Mouse (Mus musculus): ENCODE measurements around the gene Rftn2. TPM values are rescaled to one million over a fixed set of nuclear protein-coding genes. Genes with fewer than 3 reads are reported as not detected.

Gene Rftn2
- polyA plus RNA-seq, 1 experiment: 41.0 TPM

GRCm38 (mm10) chr1:55210202-55210965 lies 16.2 kb downstream of the Rftn2 start:
- Histone ChIP-seq H3K79me2 (ENCODE audit: control insufficient read depth, insufficient read depth) (peaks cover 4% of the 10 kb centered on the region), H3K36me3 (ENCODE audit: control insufficient read depth, insufficient read depth) (peaks cover 14% of the 10 kb centered on the region), H3K27me3 (ENCODE audit: control insufficient read depth, insufficient read depth, insufficient read length) (no peaks in the 10 kb centered on the region), H3K4me2 (ENCODE audit: low read depth) (no peak overlapping the region), H3ac (ENCODE audit: control insufficient read depth, insufficient read length) (no peak overlapping the region), H3K4me3 (no peak overlapping the region)
- TF ChIP-seq E2F4 (IDR thresholded peaks at IDR 0.05; ENCODE audit: insufficient read depth) (no peak), USF1 (IDR thresholded peaks at IDR 0.05; ENCODE audit: low read depth) (no peak), MAX (IDR thresholded peaks at IDR 0.05; ENCODE audit: low read depth) (no peak), MYOD1 (IDR thresholded peaks at IDR 0.05; ENCODE audit: control insufficient read depth in 1 of 3, insufficient read length in 2 of 3, low read depth in 2 of 3) (no peak), REST (IDR thresholded peaks at IDR 0.05; ENCODE audit: insufficient read depth, insufficient read length) (no peak)

GRCm38 (mm10) chr1:55208500-55209140 lies 18.0 kb downstream of the Rftn2 start:
- no peak overlapping the region for H3K4me2 ChIP-seq (ENCODE audit: low read depth)
- H3K79me2 ChIP-seq (ENCODE audit: control insufficient read depth, insufficient read depth): no peaks in the 10 kb centered on the region
- H3K4me3 ChIP-seq: no peak overlapping the region
- no peak overlapping the region for H3ac ChIP-seq (ENCODE audit: control insufficient read depth, insufficient read length)
- no peaks in the 10 kb centered on the region for H3K27me3 ChIP-seq (ENCODE audit: control insufficient read depth, insufficient read depth, insufficient read length)
- peaks cover 14% of the 10 kb centered on the region for H3K36me3 ChIP-seq (ENCODE audit: control insufficient read depth, insufficient read depth)
- TF ChIP-seq POLR2AphosphoS2 (IDR thresholded peaks at IDR 0.05; ENCODE audit: insufficient read length, low read depth): no peak
- TF ChIP-seq REST (IDR thresholded peaks at IDR 0.05; ENCODE audit: insufficient read depth, insufficient read length): no peak
- TF ChIP-seq MAX (IDR thresholded peaks at IDR 0.05; ENCODE audit: low read depth): no peak

- Histone ChIP-seq H3K4me2 (ENCODE audit: low read depth) (no peak overlapping the region), H3ac (ENCODE audit: control insufficient read depth, insufficient read length) (no peak overlapping the region), H3K27me3 (ENCODE audit: control insufficient read depth, insufficient read depth, insufficient read length) (no peaks in the 10 kb centered on the region), H3K79me2 (ENCODE audit: control insufficient read depth, insufficient read depth) (no peaks in the 10 kb centered on the region), H3K4me3 (no peak overlapping the region), H3K36me3 (ENCODE audit: control insufficient read depth, insufficient read depth) (peaks cover 14% of the 10 kb centered on the region)
- TF ChIP-seq TCF3 (IDR thresholded peaks at IDR 0.05; ENCODE audit: insufficient read length, low read depth): no peak
- TF ChIP-seq MAX (IDR thresholded peaks at IDR 0.05; ENCODE audit: low read depth): no peak
- no peak for TF ChIP-seq POLR2A (IDR thresholded peaks at IDR 0.05; ENCODE audit: insufficient read length, low read depth)
- no peak for TF ChIP-seq TCF12 (IDR thresholded peaks at IDR 0.05; ENCODE audit: insufficient read depth, poor library complexity, severe bottlenecking)
- TF ChIP-seq SRF (IDR thresholded peaks at IDR 0.05; ENCODE audit: control insufficient read depth, insufficient read length, low read depth): no peak
- no peak for TF ChIP-seq REST (IDR thresholded peaks at IDR 0.05; ENCODE audit: insufficient read depth, insufficient read length)
- no peak for TF ChIP-seq MYOG (IDR thresholded peaks at IDR 0.05; ENCODE audit: control insufficient read depth in 1 of 3, insufficient read depth in 1 of 3, insufficient read length in 2 of 3, low read depth in 2 of 3)
- no peak for TF ChIP-seq CEBPB (IDR thresholded peaks at IDR 0.05; ENCODE audit: insufficient read depth, poor library complexity, severe bottlenecking)
- no peak for TF ChIP-seq POLR2AphosphoS2 (IDR thresholded peaks at IDR 0.05; ENCODE audit: insufficient read length, low read depth)
- no peak for TF ChIP-seq MYOD1 (IDR thresholded peaks at IDR 0.05; ENCODE audit: control insufficient read depth in 1 of 3, insufficient read length in 2 of 3, low read depth in 2 of 3)
- no peak for TF ChIP-seq E2F4 (IDR thresholded peaks at IDR 0.05; ENCODE audit: insufficient read depth)
- TF ChIP-seq USF1 (IDR thresholded peaks at IDR 0.05; ENCODE audit: low read depth): no peak
Measured at GRCm38 (mm10) chr1:55207561-55207960, 19.0 kb downstream of the Rftn2 start.

GRCm38 (mm10) chr1:55205808-55206327 lies 20.7 kb downstream of the Rftn2 start:
- Histone ChIP-seq H3K79me2 (ENCODE audit: control insufficient read depth, insufficient read depth) (no peaks in the 10 kb centered on the region), H3ac (ENCODE audit: control insufficient read depth, insufficient read length) (no peak overlapping the region), H3K4me3 (no peak overlapping the region), H3K4me2 (ENCODE audit: low read depth) (no peak overlapping the region), H3K27me3 (ENCODE audit: control insufficient read depth, insufficient read depth, insufficient read length) (no peaks in the 10 kb centered on the region), H3K36me3 (ENCODE audit: control insufficient read depth, insufficient read depth) (peaks cover 18% of the 10 kb centered on the region)
- TF ChIP-seq MYOD1 (IDR thresholded peaks at IDR 0.05; ENCODE audit: control insufficient read depth in 1 of 3, insufficient read length in 2 of 3, low read depth in 2 of 3) (no peak), TCF12 (IDR thresholded peaks at IDR 0.05; ENCODE audit: insufficient read depth, poor library complexity, severe bottlenecking) (no peak)

- no peaks in the 10 kb centered on the region for H3K79me2 ChIP-seq (ENCODE audit: control insufficient read depth, insufficient read depth)
- no peak overlapping the region for H3ac ChIP-seq (ENCODE audit: control insufficient read depth, insufficient read length)
- H3K4me2 ChIP-seq (ENCODE audit: low read depth): peak overlapping the region; percentile 85
- TF ChIP-seq TCF12 (IDR thresholded peaks at IDR 0.05; ENCODE audit: insufficient read depth, poor library complexity, severe bottlenecking) (peak; percentile 85), POLR2AphosphoS2 (IDR thresholded peaks at IDR 0.05; ENCODE audit: insufficient read length, low read depth) (peak; percentile 50), POLR2A (IDR thresholded peaks at IDR 0.05; ENCODE audit: insufficient read length, low read depth) (peak; percentile 13), CEBPB (IDR thresholded peaks at IDR 0.05; ENCODE audit: insufficient read depth, poor library complexity, severe bottlenecking) (no peak), TCF3 (IDR thresholded peaks at IDR 0.05; ENCODE audit: insufficient read length, low read depth) (no peak), MYOD1 (IDR thresholded peaks at IDR 0.05; ENCODE audit: control insufficient read depth in 1 of 3, insufficient read length in 2 of 3, low read depth in 2 of 3) (peak; percentile 63 to 87 (median 70)), MYOG (IDR thresholded peaks at IDR 0.05; ENCODE audit: control insufficient read depth in 1 of 3, insufficient read depth in 1 of 3, insufficient read length in 2 of 3, low read depth in 2 of 3) (peak; percentile 11 to 95 (median 88))
- peak overlapping the region; percentile 15 for H3K4me3 ChIP-seq
- H3K27me3 ChIP-seq (ENCODE audit: control insufficient read depth, insufficient read depth, insufficient read length): no peaks in the 10 kb centered on the region
- peaks cover 6% of the 10 kb centered on the region for H3K36me3 ChIP-seq (ENCODE audit: control insufficient read depth, insufficient read depth)
Measured at GRCm38 (mm10) chr1:55201850-55202752, 24.5 kb downstream of the Rftn2 start.
